Mouse (Mus musculus): Measurements from ENCODE around the gene Treh. TPM values are rescaled to one million over a fixed set of nuclear protein-coding genes. Genes with fewer than 3 reads are reported as not detected.

Gene Treh
- polyA plus RNA-seq, 1 experiment from 2014 or later = 0.07 TPM

DNA sequence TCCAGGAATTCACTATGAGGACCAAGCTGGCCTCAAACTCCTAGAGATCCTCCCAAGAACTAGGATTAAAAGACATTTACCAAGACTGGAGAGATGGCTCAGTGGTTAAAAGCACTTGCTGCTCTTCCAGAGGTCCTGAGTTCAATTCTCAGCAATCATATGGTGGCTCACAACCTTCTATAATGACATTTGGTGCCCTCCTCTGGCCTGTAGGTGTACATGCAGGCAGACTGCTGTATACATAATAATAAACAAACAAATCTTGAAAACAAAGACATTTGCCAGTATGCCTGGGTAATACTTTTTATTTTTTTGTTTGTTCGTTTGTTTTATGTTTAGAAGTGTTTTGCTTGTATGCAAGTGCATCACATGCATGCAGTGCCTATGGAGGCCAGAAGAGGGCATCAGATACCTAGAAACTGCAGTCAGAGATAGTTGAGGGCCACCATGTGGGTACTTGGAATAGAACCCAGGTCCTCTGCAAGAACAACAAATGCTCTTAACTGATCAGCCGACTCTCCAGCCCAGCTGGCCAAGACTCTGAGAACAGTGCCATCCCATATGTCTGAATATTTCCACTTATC lies 5.3 kb downstream of the Treh start:
- no peak for DNase-seq (ENCODE audit: low spot score)

- no peak for DNase-seq (ENCODE audit: low spot score)
Observed at GRCm38 (mm10) chr9:44679565-44679964, 6.5 kb downstream of the Treh start.

DNA sequence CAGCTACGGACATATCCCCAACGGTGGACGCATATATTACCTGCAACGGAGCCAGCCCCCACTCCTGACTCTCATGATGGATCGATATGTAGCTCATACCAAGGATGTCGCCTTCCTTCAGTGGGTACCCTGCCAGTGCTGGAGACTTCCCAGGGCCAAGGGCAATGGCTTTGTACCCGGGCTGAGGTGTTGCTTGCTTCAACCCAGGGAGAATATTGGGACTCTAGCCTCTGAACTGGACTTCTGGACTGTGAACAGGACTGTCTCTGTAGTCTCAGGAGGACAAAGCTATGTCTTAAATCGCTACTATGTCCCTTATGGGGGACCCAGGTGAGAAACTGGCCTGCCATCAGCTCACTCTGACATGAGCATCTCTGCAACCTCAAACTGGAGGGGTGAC lies 10.0 kb downstream of the Treh start:
- DNase-seq (ENCODE audit: low spot score) = no peak

DNA sequence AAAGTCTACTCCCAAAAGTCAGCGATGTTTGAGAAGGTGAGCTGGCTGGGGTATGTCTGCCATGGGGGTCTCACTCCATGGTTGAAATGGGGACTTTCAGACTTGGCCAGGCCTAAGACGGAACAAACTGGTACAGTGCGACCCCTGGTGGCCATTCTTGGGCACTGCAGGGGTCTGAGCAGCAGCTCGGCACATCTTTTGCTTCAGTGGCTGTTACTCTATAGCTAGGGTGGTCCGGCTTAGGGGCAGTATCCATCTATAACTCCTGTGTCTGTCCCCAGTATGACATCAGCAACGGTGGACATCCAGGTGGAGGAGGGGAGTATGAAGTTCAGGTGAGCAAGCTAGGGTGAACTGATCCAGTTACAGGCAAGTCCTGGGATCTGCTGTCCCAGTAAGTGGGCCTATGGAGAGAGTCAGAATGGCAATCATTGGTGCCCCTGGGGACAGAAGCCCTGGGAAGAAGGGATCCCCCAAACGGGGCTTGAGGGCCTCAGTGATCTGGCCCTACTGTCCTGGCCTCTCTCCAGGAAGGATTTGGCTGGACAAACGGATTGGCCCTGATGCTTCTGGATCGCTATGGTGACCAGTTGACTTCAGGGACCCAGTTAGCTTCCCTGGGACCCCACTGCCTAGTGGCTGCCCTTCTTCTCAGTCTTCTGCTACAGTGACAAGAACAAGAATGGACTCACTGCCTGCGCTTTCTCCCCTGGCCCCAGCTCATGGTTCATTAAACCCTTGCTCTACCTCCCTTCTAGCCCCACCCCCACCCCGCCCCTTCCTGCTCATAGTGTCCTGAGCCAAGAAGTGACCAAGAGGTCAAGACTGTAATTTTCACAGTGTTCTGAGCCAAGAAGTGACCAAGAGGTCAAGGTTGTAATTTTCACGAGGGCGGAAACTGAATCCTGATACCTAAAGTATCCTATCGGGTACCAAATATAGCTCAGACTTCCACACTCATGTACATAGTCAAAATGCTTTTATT lies 12.6 kb downstream of the Treh start:
- peak; percentile 69 for DNase-seq (ENCODE audit: low spot score)

DNA sequence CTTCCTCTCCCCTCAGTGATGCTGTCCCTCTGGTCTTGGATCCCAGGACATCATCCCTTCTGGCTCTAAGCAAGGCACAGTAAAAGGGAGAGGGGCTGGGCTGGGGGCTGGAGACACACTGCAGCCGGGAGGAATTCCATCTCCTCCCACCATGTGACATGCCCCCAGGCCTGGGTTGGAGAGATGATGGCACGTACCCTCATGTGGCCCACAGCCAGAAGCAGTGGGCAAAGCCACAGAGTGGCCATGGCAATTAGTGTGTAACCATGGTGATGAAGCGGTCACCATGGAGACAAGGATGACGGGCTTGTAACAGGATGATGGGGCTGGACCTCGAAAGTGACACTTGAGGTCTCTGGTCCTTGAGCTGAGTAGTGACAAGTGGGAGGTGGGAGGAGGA lies 13.6 kb downstream of the Treh start:
- no peak for DNase-seq (ENCODE audit: low spot score)

DNA sequence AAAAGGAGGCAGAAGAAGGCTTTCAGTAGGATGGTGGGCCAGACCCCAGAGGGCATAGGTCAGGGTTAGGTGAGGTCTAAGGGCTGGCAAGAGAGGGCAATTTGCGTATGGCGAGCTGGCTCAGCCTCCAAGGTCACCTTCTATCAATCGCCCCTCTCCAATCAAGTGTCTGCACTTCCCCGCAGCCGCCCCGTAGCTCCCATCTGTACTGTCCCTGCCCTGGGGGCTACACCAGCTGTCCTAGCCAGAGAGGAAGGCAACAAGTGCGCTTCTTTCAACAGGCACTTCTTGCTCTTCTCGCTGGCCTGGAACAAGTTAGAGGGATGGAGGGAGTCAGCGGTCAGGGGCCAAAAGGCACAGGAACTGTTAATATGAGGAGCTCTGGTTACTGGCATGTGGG lies 15.0 kb downstream of the Treh start:
- DNase-seq (ENCODE audit: low spot score) = no peak

- DNase-seq (ENCODE audit: low spot score) = peak; percentile 74
Observed at GRCm38 (mm10) chr9:44690641-44691040, 17.6 kb downstream of the Treh start.

DNA sequence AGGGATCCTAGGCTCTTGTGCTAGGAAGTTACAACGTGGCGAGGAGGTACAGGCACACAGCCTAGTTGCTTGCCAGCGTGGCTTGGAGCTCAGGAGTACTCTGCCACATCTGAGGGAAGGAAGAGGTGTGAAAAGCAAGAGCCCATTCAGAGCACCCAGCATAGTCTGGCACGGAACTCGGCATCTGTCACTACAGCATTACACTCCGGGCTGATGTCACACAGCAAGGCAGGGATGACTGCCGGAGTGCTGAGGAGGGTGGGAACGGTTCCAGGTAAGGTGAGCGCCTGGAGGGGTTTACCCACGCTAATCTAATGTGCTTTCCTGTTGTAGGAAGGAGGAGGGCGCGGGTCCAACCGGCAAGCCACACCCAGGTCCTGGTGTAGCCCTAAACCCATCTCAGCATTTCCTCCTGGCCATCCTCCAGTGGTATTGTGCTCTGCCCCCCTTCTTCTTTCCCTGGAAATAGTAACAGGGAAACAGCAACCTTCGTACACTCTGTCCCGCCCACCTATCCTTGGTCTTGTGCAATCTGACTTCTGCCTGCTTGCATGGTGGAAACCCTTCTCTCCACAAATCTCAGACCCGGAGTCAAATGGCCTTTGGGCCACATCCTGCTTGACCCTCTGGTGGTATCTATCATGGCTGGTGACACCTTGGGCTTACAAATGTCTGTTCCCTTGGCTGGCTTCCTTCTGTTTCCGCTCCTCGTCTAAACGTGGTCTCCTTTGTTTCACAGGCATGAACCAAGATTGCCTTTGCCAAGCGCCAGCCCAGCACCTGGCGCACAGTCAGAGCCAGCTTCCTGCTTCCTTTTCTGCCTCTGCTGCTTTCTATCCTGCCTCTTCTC lies 18.9 kb downstream of the Treh start:
- DNase-seq (ENCODE audit: low spot score) = peak; percentile 53

DNA sequence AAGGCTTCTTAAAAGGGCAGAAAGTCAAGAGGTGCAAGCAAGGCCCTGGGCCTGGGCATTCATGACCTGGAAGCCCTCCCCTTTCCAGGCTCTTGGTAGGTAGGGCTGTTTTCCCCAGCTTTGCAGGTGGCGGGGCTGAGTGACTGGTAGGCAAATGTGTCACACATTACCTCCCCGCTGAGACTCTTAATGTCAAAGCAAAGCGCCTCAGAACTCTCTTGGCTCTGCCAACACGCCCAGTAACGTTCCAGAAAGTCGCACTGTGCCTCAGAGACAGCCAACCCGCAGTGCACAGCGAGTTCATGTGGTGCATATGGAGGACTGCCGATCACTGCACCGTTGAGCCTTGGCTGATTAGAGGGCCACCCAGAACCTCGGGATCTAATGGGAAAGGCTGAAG lies 20.0 kb downstream of the Treh start:
- DNase-seq (ENCODE audit: low spot score) = peak; percentile 12

- no peak for DNase-seq (ENCODE audit: low spot score)
Observed at GRCm38 (mm10) chr9:44697866-44698265, 24.8 kb downstream of the Treh start.

- no peak for DNase-seq (ENCODE audit: low spot score)
Observed at GRCm38 (mm10) chr9:44699196-44699595, 26.2 kb downstream of the Treh start.

DNA sequence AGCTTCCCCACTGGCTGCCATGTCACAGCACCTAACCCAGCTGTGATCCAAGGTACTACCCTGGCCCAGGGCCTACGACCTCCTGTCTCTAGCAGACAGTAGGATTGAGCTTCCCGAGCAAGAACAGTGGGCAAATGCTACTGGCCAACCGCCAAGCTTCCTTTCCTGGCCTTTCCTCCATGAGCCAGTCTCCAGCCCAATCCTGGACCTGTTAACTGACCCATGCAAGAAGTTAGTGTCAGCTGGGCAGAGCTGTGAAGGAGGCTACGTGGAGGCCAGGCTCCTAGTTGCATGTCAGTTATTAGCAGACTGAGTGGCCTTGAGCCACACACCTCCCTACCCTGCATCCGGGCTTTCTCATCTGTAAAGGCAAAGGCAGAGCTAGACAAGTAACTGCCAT lies 26.7 kb downstream of the Treh start:
- DNase-seq (ENCODE audit: low spot score) = no peak

DNA sequence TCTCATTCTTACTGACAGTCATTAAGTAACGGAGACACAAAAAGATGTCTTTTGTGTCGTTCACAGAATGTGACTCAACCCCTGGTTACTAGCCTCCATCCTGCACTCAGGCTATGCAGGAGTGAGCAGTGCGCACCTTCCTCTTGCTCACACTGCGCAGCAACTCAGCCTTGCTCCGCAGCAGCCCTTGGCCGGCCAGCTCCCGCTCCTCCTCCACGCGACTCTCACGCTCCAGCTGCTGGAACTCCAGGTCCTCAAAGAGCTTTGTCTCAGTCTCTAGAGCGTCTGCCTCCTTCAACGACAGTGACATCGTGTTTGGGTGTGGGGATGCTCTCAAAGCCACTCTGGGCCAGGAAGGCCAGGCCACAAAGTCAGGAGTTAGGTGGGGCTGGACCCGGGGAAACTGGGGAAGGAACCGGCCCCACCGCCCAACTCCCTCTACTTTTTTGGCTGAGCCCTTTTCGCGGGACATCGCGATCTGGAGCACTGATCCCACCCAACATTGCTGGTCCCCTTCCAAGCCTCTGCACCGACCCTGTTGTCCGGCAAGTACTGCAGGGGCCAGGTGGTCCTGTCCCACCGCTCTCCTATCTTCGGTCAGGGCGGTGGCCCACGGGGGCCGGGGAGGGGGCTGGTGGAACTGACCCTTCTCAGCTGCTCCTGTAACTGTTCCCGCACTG lies 34.9 kb downstream of the Treh start:
- no peak for DNase-seq (ENCODE audit: low spot score)

- peak; percentile 66 for DNase-seq (ENCODE audit: low spot score)
Observed at GRCm38 (mm10) chr9:44708429-44708765, 35.4 kb downstream of the Treh start.

DNA sequence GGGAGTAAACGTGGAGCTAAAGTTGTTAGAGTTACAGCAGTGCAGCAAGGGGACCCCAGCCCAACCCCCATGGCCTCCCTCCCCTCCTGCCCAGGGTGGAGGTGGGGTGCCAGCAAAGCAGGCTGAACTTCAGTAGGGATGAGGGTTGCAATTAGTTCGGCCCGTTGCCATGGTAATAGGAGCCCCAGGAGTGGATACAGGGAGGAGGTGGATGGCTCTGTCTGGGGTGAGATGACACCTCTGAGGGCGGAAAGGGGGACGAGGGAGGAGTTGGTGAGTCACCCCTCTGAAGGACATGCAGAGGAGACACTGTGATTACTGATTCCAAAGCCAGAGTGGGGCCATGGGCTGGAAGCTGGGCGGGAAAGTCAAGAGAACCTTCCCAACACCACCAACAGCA lies 35.9 kb downstream of the Treh start:
- no peak for DNase-seq (ENCODE audit: low spot score)

- peak; percentile 49 for DNase-seq (ENCODE audit: low spot score)
Observed at GRCm38 (mm10) chr9:44709600-44709999, 36.6 kb downstream of the Treh start.

GRCm38 (mm10) chr9:44710213-44710612 lies 37.2 kb downstream of the Treh start:
- DNase-seq (ENCODE audit: low spot score) = no peak

DNA sequence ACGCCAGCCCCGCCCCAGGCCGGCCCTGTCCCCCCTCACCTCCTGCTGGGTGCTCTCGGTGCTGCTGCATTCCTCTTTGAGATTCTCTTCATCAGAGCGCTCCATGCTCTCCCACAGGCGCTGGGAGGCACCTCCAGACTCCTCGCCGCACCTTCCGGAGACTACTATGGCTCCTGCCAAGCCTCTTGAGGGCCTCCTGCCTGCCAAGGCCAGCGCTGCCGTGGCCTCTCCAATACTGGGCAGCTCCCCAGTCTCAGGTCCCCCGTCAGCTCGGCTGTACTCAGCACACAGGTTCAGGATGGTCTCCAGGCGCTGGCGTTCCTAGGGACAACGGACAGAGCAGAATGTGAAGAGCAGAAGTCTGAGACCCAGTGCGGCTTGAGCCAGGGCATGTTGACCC lies 38.6 kb downstream of the Treh start:
- no peak for DNase-seq (ENCODE audit: low spot score)

DNA sequence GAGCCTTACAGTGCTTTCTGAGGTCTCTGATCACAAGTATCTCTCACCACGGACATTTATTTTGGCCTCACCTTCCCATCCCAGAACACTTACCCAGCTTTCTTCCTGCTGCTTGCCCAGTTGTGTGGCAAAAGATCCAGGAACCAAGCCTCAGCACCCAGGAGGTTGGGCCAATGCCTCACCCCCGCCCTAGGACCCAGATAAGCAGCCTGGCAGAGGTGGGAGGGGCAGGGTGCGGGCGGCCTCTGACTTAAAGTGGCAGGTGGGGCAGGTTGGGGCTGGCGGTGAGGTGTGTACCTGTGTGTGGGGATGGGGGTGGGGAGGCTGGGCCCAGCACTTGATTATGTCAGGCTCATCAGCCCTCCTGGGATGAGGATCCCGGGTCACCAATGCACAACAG lies 40.0 kb downstream of the Treh start:
- no peak for DNase-seq (ENCODE audit: low spot score)

GRCm38 (mm10) chr9:44713574-44713973 lies 40.5 kb downstream of the Treh start:
- DNase-seq (ENCODE audit: low spot score) = no peak

DNA sequence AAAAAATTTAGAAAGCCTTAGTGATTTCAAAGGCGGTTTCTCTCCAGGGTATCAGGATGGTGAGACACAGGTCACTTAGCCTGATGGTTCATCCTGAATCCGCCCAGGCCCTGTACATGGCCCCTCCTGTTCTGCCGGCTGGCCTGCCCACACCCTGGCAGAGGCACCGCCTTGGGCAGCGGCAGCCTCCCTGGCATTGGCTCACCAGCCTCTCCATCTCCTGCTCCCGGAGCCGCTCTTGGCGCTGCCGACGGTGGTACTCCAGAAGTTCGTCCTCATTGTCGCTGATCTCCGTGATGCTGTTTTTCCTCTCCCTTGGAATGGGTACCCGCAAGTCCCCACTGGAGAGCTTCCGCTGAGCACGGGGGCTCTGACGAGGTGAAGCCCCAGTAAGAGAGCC lies 42.1 kb downstream of the Treh start:
- no peak for DNase-seq (ENCODE audit: low spot score)
